Mouse (Mus musculus) c-Kit-positive CD71-positive TER-119-positive erythroid progenitor cells, embryonic 14.5 days (primary cell): ENCODE measurements around the gene Hoxc6.

Experiments used
- DNase-seq: peaks from one replicate; pipeline ENCODE4 v3.0.0-alpha.2; 2013; ENCODE audit warnings: low spot score

The Hoxc6 gene

GRCm38 (mm10) chr15:103014166-103015008 is 16.3 kb downstream of the Hoxc6 start:
- DNase-seq = no peak

- DNase-seq = no peak
Measured at GRCm38 (mm10) chr15:103015009-103015399, 16.9 kb downstream of the Hoxc6 start.

DNA sequence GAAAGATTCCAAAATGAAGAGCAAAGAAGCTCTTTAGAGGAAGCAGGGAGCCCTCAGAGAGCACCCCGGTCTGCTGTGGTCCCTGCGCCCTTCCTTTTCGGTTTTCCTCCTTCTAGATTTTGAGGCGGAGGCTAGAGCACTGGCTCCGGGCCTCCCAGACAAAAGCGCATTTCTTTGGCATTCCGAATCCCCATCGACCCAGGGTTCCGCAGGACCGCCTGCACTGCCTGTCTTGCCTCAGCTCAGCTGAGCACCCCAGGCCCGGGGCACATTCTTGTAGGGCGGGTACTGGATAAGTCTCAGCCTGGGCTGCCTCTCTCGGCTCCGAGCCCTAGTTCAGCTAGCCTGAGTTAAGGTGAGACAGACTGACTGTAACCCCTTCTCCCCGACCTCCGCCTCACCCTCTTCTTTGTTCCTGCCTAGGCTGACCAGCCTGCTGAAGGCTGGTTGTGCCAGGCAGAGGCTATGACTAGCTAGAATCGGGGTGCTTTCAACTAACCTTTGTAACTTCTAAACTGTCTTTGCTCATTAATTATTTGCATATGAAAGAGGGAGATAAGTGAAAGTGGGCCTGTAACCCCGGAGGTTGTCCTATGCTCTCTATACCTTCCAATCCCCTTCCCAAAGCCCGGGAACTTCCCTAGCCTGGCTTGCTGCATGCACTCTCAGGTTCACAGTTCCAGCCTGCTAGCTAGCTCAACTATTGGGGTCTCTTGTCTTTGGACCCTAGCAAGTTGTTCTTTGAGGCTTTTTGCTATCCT is 17.5 kb downstream of the Hoxc6 start:
- no peak for DNase-seq

DNA sequence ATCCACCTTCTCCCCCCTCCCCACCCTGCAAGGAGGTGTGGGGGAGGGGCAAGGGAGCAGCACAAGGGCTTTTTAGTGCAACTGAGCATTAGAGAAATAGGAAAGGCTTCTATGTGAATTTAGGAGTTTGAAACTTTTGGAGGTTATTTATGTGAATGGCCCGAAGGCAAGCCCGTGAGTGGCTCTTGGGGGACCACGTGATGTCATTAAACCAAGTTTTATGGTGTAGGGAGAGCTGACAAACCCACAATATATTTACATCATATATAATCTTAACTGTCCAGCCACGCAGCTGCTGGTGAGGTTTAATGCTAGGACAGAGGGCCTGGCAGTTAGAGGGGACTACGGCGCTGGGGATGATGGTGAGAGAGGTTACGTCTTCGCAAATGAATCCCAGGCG is 20.6 kb downstream of the Hoxc6 start, which contains the start of gene Hoxc4:
Gene Hoxc4 (plus strand): TSS at position 299 of the 400 bp plus-strand sequence.
- DNase-seq = no peak

- no peak for DNase-seq
Measured at GRCm38 (mm10) chr15:103020899-103021418, 22.9 kb downstream of the Hoxc6 start.

DNA sequence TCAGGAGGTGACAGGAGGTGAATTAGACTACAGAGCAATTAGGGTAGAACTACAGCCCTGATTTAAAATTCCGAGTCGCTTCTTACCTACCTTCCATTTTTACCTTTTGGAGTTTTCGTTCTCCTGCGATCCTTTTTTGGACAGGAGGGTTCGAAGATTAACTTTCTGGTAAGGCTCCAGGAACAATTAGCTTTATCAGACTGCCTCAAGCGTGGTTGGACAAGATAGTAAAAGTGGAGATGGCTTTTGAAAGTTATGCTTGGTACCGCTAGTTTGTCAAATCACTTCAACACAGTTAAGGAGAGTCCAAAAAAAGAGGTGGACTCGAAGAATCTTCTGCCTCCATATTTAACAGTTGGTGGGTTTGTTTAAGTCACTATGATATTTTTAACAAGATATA is 23.5 kb downstream of the Hoxc6 start:
- DNase-seq = no peak

DNA sequence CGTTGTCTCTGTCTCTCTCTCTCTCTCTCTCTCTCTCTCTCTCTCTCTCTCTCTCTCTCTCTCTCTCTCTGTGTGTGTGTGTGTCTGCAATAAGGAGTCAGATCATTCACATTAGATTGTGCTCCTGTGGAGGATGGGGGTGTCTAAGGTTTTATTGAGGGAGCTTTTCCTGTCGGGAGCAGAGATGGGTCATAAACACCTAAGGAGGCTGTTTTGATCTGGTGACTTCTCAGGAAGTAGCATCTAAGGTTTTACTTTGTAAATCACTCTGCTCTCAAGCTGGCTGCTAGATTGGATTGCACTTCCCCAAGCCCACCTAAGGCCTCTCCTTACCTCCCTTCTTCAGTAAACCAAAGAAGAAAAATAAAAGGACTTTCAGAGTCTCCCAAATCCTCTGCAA is 26.1 kb downstream of the Hoxc6 start:
- no peak for DNase-seq

GRCm38 (mm10) chr15:103027266-103028235 is 29.5 kb downstream of the Hoxc6 start:
- no peak for DNase-seq

GRCm38 (mm10) chr15:103028916-103029512 is 31.0 kb downstream of the Hoxc6 start:
- no peak for DNase-seq

DNA sequence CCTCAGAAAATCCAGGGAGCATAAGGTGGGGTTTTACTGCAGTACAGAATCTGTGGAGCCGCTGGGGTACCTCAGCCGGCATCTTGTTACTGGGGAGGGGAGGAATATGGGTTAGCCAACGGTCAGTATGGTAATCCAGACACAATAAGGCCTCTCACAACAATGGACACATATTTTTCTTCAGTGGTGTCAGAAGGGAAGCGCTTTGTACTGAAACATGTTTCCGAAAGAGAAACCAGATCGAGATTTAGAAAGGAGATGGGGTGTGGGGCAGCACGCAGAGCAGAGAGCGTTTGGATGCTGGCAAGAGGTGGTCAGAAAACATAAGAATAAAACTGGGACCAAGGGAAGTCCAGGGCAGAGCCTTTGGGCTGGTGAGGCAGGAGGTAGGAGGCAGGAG is 32.1 kb downstream of the Hoxc6 start:
- DNase-seq = no peak

- no peak for DNase-seq
Measured at GRCm38 (mm10) chr15:103032167-103032566, 34.1 kb downstream of the Hoxc6 start.

DNA sequence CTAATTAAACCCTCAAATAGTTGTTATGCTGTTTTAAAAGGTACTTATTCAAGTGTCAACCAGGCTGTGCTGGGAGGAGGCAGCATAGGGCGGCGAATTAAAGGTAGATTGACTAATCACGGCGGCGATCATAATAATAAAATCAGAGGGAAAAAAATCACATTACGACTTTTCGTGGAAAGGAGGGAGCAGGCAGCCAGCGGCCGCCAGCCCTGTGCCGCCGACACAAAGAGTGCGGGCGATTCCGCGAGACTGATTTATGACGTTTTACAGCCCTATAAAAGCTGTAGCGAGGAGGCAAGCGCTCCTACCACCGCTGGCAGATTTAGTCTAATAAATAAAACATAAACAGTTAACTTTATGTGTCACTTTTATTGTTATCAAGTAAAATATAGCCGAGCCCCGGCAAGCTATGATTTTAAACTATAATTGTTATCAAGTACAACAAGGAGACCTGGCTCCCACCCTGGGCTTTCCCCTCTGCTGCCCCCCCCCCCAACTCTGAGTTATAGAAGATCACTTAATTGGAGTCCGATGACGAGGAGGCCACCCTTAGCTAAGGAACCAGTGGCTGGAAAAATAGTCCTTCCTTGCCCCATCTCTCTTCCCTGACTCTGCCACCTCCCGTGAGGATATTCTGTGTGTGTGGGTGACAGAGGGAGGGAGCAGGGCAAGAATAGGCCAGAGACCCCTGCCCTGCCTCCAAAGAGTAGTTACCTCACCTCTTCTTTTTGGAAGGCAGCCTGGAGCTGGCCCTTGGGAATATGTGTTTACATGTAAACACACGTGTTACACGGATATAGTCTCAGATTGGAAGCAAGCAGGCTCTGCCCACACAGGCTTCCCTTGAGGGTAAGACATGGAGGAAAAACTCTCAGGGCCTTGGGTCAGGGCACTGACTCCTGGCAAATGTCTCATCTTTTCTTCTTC is 34.9 kb downstream of the Hoxc6 start:
- no peak for DNase-seq

DNA sequence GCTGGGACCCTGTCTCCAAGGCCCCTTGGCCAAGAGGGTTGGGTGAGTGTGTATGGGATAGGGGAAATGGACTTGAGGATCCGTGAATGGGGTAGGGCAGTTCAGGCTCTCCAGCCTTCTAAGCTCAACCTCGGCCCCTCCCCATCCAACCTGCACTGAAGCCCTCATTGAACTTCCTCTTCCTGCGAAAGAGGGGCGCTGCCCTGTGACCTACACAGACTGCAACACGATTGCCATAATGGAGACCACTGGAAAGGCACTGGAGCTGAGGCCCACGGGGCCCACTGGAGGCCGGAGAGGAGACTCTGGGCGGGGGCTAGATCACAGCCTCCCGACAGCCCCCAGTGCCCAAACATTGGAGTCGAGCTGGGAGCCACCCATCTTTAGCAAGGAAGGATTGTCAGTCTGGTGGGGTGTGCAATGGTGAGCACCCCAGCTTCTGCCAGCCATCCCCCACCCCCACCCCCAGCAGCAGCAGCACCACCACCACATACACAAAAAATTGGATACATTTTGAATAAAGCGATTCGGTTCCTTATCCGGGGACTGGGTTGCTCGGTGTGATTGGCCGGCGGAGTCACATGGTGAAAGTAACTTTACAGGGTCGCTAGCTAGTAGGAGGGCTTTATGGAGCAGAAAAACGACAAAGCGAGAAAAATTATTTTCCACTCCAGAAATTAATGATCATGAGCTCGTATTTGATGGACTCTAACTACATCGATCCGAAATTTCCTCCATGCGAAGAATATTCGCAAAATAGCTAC is 36.2 kb downstream of the Hoxc6 start:
- DNase-seq = no peak

- DNase-seq = no peak
Measured at GRCm38 (mm10) chr15:103034807-103035547, 36.9 kb downstream of the Hoxc6 start.

DNA sequence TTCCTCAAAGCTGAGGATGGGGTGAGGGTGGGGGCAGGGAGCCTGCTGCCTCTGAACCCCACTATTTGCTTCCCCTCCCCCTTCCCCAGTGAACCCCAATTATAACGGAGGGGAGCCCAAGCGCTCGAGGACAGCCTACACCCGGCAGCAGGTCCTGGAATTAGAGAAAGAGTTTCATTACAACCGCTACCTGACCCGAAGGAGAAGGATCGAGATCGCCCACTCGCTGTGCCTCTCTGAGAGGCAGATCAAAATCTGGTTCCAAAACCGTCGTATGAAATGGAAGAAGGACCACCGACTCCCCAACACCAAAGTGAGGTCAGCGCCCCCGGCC is 37.5 kb downstream of the Hoxc6 start:
- DNase-seq = no peak

DNA sequence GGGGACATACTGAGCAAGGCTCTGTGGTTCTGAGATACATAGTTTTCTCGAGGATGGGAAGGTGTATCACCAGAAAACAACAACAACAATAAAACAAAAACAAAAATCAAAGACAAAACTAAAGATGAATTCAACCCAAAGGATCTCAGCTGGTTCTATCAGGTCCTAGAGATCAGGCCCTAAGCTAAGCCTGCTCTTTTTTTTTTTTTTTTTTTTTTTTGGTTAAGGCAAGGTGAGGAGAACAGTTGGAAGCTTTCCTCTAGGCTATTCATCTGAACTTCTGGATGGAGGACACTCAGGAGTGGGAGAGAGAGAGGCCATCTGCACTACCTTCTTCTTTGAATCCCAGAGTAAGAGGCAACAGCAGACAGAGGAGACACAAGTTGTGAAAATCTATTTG is 39.5 kb downstream of the Hoxc6 start:
- no peak for DNase-seq

GRCm38 (mm10) chr15:103038701-103039480 is 40.8 kb downstream of the Hoxc6 start:
- no peak for DNase-seq

DNA sequence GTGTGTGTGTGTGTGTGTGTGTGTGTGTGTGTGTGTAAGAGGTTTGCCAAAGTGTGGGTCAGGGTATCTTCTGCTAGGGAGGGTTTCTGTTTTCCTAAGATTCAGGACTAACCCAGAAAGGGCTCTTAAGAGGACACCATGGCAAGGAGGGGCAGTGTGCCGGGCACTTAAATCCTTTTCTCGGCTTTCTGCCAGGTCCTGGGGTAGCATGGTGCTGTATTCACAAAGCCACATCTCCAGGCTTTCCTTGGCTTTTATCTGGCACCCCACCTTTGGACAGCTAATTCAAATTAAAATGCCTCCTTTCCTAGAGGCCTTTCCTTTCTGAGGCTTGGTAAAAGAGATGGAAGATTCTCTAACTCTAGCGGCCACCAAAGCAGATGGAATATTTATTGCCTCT is 41.6 kb downstream of the Hoxc6 start:
- no peak for DNase-seq
